Mouse (Mus musculus) layer of hippocampus, postnatal 25 days (tissue): ENCODE data around the gene Hmox2. TPM values are rescaled to one million over a fixed set of nuclear protein-coding genes. Genes with fewer than 3 reads are reported as not detected.
"Not testable (repeated sequence)": the region's sequence is repeated elsewhere in the genome, so short reads cannot be mapped to it uniquely, and the experiment has no call there.

Source experiments
- DNase-seq, 2 experiments: peaks; one replicate each; pipeline ENCODE4 v3.0.0; 2022; ENCODE audit warnings: mixed read lengths in 2 of 2, low spot score in 1 of 2; ENCODE audit errors: extremely low spot score in 1 of 2
- total RNA-seq, 2 experiments: library from RNA; stranded (reverse); gene quantifications; 2 replicates each; pipeline ENCODE4 v1.2.3; 2021

The Hmox2 gene
- total RNA-seq = 10 to 100 TPM; 87.7 to 98.0 TPM

DNA sequence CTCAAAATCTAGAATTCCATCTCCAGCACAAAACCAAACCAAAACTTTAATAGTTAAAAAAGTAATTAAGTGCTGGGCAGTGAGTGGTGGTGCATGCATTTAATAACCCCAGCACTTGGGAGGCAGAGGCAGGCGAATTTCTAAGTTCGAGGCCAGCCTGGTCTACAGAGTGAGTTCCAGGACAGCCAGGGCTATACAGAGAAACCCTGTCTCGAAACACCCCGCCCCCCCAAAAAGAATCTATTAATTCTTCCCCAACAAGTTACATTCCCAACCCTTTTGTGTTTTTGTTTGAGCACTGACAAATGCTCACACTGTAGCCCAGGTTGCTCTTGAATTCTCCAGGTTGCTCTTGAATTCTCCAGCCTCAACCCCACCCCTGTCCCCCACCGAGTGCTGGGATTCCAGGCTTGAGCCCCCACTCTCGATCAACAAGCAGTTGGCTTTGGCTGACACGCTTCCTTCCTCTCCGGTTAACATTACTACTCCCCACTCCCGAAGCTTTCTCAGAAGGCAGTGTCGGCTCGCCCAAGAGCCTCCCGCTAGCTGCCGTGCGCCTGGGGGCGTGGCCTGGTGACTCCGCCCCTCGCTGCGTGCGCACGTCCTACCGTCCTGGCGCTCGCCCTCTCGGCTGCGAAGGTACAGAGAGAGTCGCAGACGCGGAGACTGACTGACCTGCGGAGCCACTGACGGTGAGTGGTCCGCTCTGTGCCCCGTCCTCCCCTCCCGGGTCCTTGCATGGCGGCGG, at the start of gene Hmox2:
Gene Hmox2, plus strand, starts transcription at position 582 of the 748 bp plus-strand sequence.
- peak; percentile 87 to 90 for DNase-seq

DNA sequence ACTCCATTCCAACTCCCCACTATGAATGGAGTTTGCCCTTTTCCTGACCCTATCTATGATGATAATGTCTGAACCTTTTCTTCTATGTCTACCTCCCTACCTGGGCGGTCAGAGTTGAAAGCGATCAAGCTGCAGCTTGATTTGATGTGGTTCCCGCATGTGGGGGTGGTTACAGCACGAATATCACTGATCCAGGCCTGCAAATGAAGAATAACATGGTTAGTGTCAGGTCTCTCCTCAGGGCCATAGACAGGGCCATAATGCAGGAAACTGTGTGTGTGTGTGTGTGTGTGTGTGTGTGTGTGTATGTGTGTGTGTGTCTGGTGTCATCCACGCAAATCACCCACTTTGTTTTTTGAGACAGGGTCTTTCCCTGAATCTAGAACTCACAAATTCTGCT, 49.3 kb upstream of the Hmox2 start:
- DNase-seq = no peak

DNA sequence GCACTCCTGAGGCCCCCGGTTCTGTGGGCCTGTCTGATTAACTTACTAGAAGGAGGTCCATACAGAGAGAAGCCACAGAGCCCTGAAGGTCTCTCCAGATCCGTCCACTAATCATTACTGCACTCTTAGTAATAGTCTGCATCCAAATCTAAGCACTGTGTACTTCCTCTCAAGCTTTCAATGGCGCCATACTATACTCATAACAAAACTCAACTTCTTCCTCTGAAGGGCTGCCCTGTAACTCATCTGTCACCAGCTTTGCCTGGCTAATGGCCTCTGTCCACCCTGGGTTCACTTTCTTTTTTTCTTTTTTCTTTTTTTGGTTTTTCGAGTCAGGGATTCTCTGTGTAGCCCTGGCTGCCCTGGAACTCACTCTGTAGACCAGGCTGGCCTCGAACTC, 48.1 kb upstream of the Hmox2 start:
- no peak for DNase-seq

DNA sequence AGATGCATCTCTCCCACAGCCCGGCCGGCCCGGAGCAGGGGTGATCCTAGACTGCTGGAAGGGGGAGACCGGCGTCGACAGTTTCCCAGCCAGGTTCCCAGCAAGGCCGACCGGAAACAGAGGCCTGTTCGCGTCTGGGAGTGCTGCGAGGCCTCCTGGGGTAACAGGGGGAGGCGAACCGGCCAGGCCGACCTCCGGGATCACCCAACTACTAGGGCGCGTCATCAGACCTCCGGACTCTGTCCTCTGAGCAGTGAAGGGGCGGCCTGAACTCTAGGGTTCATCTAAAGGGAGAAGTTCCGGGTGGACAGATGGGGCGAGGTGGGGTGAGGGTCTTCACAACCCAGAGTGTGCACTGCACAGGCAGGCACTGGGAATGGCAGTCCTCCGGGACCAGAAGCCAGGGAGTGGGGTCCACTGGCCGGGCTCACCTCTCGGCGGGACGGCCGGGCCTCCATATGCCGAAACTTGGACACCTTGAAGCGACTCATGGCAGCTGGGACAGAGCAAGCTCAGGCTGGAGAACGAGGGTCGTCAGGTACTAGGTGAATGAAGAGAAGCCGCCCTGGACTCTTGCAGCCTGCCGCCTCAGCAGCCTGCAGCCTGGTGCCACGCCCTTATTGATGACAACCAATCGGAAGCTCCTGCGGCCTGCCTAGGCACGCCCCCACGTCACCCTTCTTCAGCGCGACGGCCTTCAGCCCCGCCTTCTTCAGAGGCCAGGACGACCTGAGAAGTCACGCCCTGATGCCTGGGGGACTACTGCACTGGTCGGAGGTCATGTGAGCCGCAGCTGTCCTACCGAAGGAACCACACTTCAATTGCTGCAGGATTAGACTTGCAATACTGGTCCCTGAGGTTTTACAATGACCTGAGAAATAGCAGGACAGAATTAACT, 46.8 kb upstream of the Hmox2 start, which contains the start of gene Coro7:
Gene Coro7, minus strand, starts transcription at position 657 of the 898 bp plus-strand sequence.
- peak; percentile 59 to 69 for DNase-seq

DNA sequence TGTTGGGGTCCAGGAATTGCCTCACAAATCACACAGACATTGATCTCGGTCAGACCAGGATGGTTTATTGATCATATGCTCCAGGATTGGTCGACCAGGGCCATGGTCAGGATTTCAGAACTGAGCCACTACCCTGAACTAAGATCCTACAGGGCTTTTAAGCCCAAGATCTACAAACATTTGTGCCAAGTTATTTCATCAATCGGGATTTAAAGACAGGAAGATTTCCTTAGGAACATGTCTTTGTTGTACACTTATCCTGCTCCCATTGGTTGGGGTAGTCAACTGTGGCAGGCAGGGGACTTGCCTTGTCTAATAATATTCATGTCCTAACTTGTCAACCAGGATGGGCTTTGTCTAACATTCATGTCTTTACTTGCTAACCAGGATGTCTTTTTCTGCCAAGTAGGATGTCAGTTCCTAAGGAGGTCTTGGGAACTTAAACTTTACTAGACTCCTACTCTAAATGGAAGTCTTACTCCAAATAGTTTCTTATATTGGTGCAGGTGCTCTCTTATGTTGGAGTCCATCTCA, 45.2 kb upstream of the Hmox2 start:
- not testable (repeated sequence) for DNase-seq

DNA sequence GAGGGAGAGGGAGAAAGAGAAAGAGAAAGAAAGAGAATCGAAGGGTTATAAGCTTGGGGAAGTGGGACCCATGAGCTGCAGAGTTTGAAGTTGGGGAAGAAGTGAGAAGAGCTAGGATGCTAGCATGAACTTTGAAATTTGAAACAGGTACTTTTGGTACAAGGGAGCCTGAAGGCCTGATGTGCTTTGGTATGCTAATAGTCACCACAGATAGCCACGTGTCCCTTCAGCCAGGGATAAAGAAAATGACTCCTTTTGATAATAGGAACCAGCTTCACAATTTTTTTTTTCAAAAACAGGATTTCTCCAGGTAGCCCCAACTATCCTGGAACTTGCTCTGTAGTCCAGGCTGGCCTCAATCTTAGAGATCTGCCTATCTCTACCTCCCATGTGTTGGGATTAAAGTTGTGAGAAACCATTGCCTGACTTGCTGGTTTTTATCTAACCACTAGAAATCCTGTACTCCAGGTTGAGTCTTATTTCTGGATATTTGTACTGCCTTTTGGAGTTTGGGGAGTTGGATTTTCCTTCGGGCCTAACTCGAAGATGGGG, 43.5 kb upstream of the Hmox2 start:
- no peak for DNase-seq

DNA sequence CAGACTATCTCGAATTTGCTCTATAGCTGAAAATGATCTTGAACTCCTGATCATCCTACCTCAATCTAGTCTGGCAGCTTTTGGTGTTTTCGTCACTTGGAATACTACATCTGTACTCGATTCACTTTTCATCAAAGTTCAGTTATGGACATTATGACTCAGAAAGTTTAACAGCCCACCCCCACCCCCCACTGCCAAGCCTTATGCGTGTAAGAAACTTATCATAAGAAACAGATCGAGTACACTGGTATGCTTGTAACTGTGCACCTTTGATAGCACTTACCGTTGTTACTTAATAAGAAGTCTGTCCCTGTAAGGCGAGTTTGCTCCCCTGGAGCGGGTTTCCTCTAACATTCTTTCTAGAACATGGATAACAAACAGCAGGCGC, 43.0 kb upstream of the Hmox2 start:
- DNase-seq = no peak

DNA sequence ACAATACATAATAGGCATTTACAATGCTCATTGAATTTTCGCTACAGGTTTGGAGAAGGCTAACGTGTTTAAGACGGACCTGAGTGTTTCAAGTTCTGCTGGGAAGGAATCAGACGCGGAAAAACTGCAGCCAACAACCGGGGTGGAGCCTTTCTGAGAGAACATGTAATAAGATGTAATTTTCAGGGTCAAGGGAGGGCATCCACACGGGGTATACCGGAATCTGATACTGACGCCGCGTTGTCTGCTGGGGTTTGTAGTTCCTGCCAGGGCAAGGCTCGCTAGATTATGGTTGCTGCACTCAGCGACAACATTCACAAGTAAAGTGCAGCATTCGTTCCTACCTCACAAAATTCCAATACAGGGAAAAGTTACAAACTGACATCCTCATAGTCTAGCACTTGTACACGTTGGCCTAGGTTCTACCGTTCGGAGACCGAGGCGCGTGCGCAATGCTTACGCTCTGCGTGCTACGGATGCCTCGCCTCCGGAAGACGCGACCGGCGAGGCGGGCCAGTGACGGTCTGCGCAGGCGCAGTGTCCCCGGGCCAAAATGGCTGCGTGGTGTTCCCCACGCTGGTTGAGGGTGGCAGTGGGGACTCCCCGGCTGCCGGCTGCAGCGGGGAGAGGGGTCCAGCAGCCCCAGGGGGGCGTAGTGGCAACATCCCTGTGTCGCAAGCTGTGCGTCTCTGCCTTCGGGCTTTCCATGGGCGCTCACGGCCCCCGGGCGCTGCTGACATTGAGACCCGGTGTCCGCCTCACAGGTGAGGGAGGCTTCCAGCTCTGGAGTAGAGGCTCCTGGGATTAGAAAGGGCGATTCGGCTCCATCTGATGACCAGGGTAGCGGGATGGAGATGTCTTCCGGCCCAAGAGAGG, 42.3 kb upstream of the Hmox2 start:
- peak; percentile 98 for DNase-seq

DNA sequence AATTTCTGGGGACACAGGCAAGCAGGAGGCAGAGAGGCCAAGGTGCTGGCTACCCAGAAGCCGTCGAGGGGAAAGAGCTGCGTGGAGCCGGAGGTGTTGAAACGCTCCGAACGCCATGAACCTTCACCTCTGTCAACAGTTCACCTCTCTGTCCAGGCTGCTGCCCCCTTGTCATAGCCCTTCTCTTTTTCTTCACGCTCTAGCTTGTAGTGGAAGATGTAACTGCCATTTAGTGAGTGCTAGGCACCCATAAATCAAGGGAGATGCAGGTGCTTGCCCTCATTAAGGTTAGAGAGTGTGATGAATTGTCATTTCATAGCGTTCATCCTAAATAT, 41.7 kb upstream of the Hmox2 start:
- DNase-seq = no peak

DNA sequence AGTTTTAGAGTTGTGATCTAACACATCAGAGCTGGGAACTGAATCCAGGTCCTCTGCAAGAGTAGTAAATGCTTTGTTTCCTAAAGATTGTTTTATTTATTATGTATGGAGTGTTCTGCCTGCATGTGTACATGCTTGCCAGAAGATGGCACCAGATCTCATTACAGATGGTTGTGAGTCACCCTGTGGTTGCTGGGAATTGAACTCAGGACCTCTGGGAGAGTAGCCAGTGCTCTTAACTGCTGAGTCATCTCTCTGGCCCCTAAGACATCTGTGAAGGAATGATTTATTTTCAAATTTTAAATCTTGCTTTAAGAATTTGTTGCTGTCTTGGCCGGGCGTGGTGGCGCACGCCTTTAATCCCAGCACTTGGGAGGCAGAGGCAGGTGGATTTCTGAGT, 36.8 kb upstream of the Hmox2 start:
- DNase-seq = not testable (repeated sequence)

DNA sequence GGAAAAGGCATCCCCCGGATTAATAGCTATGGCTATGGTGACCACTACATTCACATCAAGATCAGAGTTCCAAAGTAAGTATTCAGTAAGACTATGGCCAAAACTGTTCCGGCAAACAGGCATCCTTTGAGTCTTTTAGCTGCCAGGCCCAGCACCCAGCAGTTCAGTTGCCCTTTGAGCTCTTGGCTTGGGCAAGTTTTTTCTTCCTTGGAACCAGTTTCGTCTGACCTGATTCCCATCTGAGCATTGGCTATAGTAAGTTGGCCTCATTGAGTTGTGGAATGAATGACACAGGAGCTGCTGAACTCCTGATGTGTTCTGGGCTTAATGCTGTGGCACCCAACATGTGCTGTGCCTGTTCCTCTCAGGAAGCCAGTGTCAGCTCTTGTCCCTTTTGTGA, 24.9 kb upstream of the Hmox2 start:
- no peak for DNase-seq

DNA sequence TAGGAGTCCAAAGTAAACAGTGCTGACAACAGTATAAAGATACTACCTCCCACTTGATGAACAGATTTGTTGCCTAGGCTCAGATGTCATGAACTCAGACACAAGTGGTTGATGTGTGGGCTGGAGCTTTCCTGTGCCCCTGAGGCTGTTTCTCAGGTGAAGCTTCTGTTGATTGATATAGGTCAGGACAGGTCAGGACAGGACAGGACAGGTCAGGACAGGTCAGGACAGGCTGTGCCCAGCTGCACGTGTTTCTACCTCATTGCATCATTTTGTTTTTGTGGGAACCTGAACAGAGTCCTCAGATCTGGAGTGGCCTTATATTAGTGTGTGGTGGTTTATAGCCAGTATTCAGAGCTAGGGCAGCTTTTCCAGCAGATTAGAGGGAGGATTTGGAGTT, 23.5 kb upstream of the Hmox2 start:
- DNase-seq = no peak

DNA sequence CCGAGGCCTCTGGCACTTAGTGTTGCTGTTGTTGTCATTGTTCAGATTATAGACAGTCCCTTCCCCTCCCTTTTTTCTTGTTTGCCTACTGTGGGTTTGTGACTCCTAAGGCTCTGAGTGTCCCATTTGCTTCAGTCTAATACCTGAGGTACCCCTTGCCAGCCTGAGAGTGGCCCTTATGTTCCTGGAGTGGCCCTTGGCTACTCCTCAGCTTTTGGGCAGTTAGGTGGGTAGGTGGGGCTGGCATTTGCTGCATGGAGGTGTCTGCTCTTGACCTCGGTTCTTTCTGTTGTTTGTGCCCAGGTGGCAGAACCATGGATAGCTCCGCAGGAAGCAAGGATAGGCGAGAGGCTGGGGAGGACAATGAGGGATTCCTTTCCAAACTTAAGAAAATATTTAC, 20.6 kb upstream of the Hmox2 start:
- DNase-seq = no peak

DNA sequence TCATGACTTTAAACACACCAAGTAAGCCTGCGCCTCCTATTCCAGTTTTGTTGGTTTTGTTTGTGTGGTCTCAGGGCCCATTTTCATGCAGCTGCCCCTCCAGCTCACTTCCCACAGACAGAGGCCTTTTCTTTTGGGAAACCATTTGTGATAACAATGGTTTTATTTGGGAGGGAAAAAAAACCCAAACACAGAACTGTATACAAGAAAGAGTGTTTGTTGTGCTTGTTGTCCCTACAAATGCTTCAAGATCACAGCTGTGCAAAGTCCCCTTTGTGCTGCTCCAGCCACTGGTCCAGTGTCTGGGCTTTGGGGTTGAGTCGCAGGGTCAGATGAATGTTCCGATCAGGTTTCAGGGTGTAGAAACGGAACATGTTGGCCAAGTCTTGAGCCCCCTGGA, 15.0 kb upstream of the Hmox2 start:
- DNase-seq = no peak

DNA sequence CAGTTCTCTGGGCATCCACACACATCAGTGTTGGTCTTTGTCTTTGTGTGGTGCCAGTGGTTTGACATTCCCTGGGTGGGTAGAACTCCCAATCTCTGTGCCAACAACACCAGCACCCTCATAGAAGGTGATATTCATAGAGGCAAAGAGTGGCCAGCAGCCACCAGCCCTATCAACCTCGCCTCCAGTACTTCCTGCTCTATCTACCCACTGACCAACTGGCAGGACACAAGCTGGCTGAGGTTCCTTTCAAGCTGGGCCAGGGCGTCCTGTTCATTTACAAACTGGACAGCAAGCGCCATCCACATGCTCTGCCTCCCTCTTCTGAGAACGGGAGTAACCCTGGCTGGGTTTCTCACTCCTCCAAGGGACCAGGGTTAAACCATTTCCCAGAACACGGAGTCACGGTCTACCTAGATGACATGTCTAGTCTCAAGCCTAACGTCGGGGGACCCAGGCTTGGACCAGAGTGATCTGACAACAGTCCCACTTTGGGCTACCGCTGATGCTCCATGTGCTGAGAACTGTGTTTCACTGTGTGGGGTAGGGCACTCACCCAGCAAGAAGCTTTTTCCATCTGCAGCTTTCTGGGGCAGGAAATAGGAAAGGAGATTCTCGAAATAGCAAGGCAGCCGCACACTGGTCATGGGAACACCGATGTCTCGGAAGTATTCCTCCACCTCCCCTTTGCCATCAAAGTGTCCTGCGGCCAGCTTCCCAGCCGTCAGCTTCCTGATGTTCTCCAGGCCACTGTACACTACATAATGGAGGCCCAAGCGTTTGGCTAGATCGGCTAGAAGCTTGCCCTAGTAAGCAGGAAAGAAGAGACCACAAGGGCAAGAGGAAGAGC, 12.1 kb upstream of the Hmox2 start:
- DNase-seq = no peak

DNA sequence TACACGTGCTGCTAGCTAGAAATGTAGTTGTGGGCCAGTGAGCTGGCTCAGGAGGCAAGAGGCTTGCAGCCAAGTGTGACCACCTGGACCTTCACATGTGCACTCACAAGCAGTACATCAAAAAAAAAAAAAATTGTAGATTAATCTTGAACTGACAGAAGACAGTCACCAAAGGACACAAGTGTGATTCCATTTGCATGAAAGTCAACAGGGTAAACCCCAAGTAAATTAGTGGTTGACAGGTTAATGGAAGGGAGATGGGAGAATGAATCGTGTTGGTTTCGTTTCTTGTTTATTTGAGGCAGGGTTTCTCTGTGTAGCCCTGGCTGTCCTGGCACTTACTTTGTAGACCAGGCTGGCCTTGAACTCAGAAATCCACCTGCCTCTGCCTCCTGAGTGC, 8.3 kb upstream of the Hmox2 start:
- no peak for DNase-seq

DNA sequence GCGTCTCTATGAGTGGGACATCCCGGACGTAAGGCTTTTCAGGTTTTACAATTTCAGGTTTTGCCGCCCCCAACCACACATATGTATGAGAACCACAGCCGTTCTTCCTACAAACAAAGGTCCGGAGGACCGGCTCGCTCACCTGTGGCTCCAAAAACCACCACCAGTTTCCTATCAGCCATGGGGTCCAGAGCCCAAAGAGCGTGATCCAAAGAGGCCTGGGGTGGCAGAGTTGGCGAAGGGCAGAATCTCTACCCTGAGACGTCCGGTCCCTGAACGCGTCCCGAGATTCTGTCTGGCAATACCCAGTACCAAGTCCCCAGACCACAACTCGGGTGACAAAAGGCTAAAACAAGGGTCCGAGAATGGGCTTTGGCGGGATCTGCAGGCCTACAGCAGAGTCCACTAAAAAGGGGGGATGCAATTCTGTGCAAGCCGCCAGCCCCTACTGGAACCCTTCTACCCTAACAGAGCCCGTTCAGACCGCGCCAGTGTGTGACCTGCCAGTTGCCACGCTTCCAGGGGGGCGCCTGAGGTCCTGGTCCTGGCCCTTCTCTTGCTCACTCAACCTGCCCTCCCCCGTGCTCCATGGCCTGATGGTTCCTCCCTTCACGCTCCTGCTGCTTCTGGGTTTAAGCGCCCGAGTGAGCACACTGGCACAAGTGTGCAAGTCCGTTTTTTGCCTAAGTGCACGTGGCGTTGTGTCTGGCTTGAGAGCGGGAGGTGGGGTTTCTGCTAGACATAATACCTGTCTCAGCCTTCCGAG, 7.2 kb upstream of the Hmox2 start, which contains the start of gene Nmral1:
Gene Nmral1, minus strand, starts transcription at position 604 of the 766 bp plus-strand sequence.
- DNase-seq = peak; percentile 56 to 63

DNA sequence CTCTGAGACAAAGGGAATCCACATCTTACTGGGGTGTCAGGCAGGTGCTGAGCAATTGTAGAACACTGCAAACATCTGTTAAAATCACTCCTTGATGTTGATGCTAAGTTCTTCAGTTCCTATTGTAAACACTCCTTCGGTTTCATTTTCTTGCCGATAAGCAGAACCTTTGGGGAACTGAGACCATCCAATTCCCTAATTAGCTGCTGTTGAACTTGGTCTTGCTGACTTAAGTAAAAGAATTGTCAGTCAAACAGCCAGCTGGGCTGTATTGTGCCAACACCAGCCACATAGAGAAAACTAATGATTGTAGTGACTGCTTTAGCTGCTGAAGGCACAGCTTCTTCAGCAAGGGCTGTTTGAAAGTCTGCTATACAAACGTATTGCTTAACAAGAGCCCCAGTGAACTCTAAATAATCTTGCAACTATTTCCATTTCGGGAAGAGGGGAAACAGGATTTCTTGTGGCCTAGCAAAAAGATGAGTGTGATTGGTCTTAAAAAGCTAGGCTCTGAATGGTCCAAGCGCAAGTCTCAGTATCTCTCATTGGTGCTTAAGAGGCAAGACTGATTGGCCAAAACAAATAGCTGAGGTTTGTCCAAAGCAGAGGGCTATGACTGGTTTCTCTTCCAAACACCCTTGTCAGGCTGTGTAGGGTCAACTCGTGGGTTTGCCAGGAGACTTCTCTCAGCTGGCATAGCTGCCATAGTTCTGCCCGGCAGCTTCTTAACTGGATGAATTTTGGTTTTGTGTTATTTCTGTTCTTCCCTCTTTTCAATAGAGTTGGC, 3.8 kb upstream of the Hmox2 start:
- DNase-seq = no peak
